Mouse (Mus musculus): Measurements from ENCODE around the gene Igfbp1.
A peak's percentile ranks its signal among the peaks of the same experiment; 100 is the strongest.

The Igfbp1 gene

DNA sequence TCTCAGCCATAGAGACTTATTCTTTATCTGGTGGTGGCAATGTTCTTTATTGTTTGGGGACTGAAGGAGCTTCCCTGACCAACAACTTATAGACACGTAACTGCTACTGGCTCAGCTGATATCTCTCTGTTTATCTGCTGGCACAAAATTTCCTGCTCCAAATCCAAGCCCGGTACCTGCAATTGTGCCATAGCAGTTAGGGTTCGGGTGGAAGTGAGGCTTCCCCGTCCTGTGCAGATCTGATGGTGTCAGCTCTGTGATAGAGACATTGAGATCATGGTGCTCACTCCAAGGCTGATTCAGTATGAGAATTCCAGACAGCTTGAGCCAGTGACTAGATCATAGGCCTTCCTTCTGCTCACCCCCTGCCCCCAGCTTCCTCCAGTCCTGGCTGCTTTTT is 34.4 kb downstream of the Igfbp1 start:
- DNase-seq (ENCODE audit: low spot score), result no peak

DNA sequence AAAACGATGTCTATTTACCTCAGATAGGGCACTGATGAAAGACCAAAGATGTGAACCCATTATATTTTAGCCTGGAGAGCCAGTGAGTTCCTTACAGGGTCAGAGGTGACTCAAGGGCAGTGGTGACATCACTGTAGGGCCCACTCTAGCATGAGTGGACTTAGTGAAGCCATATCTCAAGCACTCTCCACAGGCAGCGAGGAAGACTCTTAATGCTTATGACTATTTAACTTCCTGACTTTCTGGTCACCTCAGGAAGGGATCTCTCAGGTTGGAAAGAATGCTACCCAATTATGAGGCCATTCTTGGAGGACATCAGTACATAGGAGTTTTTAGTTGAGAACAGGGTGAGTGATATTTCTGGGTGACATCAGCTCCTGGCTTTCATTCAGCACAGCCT is 35.8 kb downstream of the Igfbp1 start:
- no peak for DNase-seq (ENCODE audit: low spot score)

DNA sequence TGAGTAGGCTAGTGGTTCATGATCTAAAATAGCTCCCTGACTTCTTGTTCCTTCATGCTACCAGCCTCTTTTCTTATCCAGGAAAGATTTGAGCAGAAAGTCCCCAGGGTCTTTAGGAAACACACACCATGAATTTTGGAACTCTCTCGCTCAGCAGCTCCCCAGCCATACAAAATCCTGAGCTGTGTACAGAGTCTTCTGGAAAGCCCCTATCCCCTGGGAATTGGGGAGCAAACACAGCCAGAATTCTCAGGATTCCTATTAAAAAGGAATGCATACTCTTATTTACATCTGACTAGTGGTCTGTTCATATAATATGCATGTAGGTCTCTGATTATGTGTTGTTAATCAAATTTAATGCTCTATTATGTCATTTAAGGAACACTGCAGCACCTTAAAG is 36.9 kb downstream of the Igfbp1 start:
- DNase-seq (ENCODE audit: low spot score), result no peak

DNA sequence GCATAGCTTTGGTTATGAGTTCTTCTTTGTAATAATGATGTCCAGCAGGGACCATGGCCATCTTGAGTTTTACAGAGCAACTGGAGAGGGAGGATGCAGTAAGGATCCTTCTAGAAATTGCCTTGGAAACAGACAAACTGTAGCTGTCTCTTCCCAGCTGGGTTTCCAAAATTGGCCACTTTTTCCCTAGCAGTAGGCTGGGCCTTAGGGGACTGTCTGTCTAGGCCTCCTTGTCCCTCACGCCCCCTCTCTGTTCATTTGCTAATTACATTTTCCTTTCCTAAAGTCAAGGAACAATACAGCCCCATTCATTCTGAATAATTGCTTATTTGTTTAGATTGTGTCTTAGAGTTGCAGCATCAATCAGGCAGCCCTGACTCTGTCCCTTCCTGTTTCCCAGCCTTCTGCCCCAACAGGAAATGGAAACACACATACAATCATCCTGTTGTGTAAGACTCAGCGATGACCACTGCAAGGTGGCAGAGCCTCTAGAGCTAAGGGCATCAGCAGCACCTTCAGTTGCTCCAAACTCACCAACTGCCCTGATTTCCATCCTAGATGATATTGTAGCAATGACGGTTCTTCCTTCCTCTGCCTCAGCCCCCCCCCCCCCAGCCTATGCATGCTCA is 37.5 kb downstream of the Igfbp1 start:
- DNase-seq (ENCODE audit: low spot score), result no peak

DNA sequence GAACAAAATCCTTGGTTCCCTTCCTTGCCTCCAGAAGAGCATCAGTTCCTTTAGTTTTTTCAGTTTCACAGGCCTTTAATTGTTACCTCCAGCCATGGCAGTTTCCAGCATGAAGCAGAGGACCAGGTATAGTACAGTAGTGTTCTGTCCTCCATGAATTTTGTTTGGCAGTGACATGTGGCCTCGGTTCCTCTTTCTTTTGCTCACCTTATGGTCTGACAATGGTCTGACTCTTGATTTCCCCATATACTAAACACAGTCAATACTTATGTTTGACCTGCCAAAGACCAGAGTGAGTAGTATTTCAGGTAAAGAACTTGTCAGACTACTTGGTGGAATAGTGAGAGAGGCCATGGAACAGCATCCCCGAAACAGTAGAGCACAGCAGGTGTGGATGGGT is 39.2 kb downstream of the Igfbp1 start:
- no peak for DNase-seq (ENCODE audit: low spot score)

DNA sequence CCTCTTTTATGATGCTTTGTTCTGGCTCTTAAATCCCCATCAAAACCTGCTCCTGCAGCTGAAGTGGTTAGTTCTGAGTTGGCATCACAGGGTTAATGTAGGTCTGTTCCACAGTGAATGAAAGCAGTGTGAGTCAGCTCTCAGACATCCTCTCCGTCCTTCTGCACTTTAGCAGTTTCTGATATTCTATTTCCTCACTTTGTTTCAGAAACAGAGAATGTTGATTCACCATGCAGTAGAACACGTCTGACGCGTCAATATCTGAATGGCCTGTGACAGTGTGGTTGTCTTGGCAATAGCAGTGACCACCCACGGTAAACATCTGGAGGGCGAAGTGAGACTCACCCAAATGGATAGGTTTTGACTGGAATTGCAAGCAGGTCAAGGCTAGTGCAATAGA is 40.1 kb downstream of the Igfbp1 start:
- peak; percentile 52 for DNase-seq (ENCODE audit: low spot score)

DNA sequence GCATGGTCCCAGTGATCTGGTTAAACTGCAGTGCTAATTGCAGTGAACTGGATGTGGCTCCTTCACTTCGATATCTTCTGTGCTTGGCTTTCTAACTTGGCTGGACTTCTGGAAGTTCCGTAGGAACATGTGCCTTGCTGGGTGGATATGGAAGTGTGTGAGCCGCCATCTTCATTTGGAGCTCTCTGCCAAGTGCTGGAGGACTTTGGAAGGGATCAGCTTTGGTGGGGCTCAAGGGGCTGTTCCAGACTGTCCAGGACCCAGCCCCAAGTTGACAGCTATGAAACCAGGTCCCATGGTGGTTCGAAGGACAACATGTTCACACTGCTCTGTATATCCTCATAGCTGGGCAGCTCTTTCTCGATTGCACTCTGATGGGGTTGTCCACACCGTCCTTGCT is 41.0 kb downstream of the Igfbp1 start:
- no peak for DNase-seq (ENCODE audit: low spot score)

DNA sequence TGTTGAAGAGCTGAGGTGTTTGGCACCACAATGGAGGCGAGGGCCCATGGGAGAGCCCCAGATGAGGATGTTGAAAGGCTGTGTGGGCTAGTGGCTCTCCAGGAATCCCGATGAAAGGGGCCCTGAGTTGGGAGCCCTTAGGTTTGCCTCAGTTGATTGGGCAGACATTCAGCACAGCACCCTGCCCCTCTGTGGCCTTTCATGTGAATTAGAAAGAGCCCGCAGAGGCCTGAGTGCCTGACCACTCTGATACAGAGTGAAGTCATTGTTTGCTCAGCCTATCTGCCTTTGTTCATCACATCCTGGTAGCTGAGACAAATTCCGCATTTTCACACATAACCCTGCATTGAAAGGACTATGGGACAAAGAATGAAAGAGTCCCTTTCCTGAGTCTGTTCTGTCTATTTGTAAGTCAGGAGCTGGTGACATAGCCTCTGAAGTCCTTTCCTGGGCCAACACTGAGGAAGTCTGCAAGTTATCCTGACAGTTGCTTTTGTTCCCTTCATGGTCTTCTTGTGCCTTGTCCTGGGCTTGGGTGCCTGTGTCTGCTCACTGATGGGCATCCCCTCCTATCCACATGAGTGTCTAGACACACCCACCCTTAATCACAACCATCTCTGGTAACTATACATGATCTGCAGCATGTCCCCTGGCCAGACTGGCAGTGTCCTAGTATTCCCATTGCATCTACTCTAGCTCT is 41.6 kb downstream of the Igfbp1 start:
- DNase-seq (ENCODE audit: low spot score), result no peak

DNA sequence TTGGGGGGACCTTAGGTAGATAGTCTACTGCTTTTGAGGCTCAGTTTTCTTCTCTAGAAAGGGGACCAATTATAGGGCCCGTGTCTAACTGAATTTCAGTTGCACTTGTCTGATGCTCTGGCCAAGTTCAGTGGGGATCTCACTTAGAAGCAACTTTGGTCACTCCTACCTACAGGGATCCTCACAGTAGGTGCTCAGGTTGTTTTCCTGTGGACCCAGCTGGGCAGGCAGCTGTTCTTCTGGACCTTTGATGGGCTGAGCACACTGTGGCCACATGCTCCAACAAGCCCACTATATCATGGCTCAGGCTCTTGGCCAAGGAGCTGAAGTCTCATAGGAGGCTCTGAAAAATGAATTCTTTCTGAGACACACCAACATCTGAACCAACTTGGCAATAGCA is 47.2 kb downstream of the Igfbp1 start:
- DNase-seq (ENCODE audit: low spot score), result no peak

DNA sequence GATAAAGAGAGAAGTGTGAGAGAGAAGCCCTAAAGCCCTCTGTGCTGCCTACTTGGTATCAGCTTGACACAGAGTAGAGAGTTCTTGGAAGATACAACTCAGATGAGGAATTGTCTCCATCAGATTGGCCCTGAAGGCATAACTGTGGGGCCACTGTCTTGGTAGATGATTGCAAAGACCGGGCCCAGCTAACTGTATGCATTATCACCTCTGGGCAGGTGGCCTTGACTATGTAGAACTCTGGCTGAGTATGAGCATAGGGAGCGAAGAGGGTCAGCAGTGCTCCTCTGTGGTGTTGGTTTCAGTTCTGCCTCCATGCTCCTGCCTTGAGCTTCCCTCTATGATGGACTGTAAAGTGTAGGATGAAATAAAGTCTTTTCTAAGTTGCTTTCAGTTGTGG is 52.8 kb downstream of the Igfbp1 start:
- no peak for DNase-seq (ENCODE audit: low spot score)

DNA sequence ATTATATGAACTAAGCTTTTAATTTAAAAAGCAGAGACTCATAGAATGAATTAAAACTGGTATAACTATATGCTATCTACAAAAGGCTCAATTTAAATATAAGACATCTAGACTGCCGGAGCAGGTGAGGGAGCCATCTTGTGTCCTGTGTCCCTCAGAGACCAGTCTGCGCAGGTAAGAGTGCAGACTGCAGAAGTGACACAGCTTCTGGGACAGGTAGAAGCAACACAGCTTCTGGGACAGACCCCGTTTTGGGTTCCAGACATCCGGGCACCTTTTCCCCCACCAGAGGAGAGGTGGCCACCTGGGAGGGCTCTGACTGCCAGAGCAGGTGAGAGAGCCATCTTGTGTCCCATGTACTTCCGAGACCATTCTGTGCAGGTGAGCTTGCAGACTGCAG is 53.3 kb downstream of the Igfbp1 start:
- DNase-seq (ENCODE audit: low spot score), result no peak

All from urinary bladder, postnatal 14 days (tissue).